Mouse (Mus musculus) layer of hippocampus, postnatal 10 days (tissue): ENCODE results near the gene Cyp4a30b. TPM values are rescaled to one million over a fixed set of nuclear protein-coding genes. Genes with fewer than 3 reads are reported as not detected.
"Not testable (repeated sequence)": the region's sequence is repeated elsewhere in the genome, so short reads cannot be mapped to it uniquely, and the experiment has no call there.

ENCODE experiments used
- DNase-seq, 2 experiments: peaks; one replicate each; pipeline ENCODE4 v3.0.0; 2021; ENCODE audit warnings: low spot score in 2 of 2
- long read RNA-seq: library from polyadenylated mRNA; stranded (forward); transcript quantifications from one replicate; pipeline ENCODE4 v2.0.0, GENCODE M21; 2023
- total RNA-seq, 2 experiments: library from RNA; stranded (reverse); gene quantifications; 2 replicates each; pipeline ENCODE4 v1.2.3; 2021

The Cyp4a30b gene
- not detected for total RNA-seq
- long read RNA-seq = 0 reads

- DNase-seq = no peak
These were observed at the start of gene Cyp4a30b for GRCm38 (mm10) chr4:115452304-115452703. TSS of gene Cyp4a30b (plus strand) at chr4:115452604.

- DNase-seq = not testable (repeated sequence)
These were observed 41.1 kb upstream of the Cyp4a30b start, which contains the start of gene Cyp4a12b for GRCm38 (mm10) chr4:115411324-115411723. TSS of gene Cyp4a12b (plus strand) at chr4:115411624.

GRCm38 (mm10) chr4:115450577-115451137, 1.7 kb upstream of the Cyp4a30b start:
- no peak for DNase-seq

- not testable (repeated sequence) for DNase-seq
These were observed 21.2 kb downstream of the Cyp4a30b start for GRCm38 (mm10) chr4:115473585-115473984.

GRCm38 (mm10) chr4:115476051-115476450, 23.6 kb downstream of the Cyp4a30b start:
- not testable (repeated sequence) for DNase-seq

DNA sequence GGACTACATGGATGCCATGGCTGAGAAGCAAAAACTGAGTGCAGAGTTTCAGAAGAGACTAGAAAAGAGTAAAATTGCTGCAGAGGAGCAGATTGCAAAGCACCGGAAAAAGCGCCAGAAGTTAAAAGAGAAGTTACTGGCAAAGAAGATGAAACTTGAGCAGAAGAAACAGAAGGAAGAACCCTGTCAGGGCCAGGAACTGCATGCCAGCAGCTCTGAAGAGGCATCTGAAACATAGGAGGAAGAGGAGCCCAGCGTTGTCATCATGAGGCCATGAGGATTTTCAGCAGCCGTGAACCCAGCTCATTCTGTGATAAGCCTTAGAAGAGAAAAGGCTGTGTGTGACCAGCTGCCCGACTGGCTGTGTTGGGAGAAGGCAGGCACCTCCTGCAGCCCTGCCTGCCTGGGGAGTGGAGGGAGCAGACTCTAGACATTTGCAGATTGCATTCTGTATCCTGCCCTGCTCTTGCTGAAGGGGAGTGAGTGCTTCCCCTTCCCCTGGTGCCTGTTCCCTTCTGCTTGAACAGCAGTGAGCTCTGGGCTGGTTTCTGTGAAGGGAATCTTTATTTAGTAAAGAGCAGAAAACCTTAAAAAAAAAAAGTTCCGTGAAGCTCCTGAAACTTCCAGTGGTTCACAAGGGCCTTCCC, 28.7 kb downstream of the Cyp4a30b start:
- DNase-seq = no peak

DNA sequence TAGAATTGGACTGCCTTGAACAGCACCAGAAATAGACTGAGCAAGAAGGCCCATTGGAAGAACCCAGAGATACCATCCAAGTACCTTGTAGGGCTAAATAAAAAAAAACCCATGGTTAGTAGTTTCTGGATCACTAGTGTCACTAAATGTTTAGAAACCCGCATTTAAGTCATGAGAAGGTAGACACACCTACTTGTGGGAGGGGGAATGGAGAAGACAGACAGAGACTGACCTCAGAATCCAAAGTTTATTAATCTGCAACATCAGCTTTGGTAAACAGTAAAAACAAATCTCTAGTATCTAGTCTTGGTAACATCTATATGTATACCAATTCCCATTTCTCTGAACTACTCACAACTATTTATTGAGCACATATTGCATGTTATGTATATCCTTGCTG, 43.6 kb downstream of the Cyp4a30b start, which contains the start of gene Cyp4a14:
Gene Cyp4a14, minus strand, starts transcription at position 142 of the 400 bp plus-strand sequence.
- DNase-seq = no peak

GRCm38 (mm10) chr4:115497466-115497865, 45.1 kb downstream of the Cyp4a30b start:
- DNase-seq = no peak

- not testable (repeated sequence) for DNase-seq
These were observed 61.6 kb downstream of the Cyp4a30b start for GRCm38 (mm10) chr4:115513964-115514363.

DNA sequence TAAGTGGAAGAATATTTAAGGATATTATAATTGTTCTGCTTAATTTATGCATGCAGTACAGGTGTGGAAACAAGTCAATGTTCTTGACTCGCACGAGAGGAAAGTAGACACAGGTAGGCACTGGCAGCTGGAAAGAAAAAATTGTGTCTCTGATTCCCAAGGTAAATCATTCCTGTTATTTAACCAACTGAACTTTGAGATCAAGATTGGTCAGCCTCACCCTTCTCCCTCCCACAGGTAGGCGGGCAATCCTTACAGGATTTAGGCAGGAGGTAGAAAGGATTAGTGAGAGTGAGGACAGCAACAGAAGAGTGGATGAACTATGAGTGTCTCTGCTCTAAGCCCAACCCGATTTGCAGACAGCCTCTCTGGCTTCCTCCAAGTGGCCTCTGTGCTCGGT, 65.6 kb downstream of the Cyp4a30b start, which contains the start of gene Cyp4a10:
Gene Cyp4a10, plus strand, starts transcription at position 265 of the 400 bp plus-strand sequence.
- not testable (repeated sequence) for DNase-seq

- DNase-seq = no peak
These were observed 67.0 kb downstream of the Cyp4a30b start for GRCm38 (mm10) chr4:115519444-115519843.

Other genes with a start within 250 kb of the Cyp4a30b start
- not detected for gene Cyp4a29, start 210.5 kb upstream of the Cyp4a30b start, total RNA-seq
- not detected for gene Cyp4a12a, start 153.6 kb upstream of the Cyp4a30b start, total RNA-seq
- gene Cyp4a12b, start 41.0 kb upstream of the Cyp4a30b start, total RNA-seq = not detected
- not detected for gene Cyp4a14, start 43.5 kb downstream of the Cyp4a30b start, total RNA-seq
- gene Cyp4a10, start 65.7 kb downstream of the Cyp4a30b start, total RNA-seq = not detected
- gene Cyp4a31, start 111.0 kb downstream of the Cyp4a30b start, total RNA-seq = not detected
- gene Cyp4a32, start 148.4 kb downstream of the Cyp4a30b start, total RNA-seq = not detected
- 1 to 10 TPM; 2.1 to 2.7 TPM for gene Cyp4b1, start 195.1 kb downstream of the Cyp4a30b start, total RNA-seq